Mouse (Mus musculus): ENCODE results near the gene Pdk4.

Gene Pdk4

GRCm38 (mm10) chr6:5495961-5496853, at the start of gene Pdk4:
TSS of gene Pdk4 (minus strand) at chr6:5496309.
- DNase-seq (ENCODE audit: low read depth, low spot score): peak; percentile 39

GRCm38 (mm10) chr6:5537855-5538365, 41.8 kb upstream of the Pdk4 start:
- DNase-seq (ENCODE audit: low read depth, low spot score): no peak

DNA sequence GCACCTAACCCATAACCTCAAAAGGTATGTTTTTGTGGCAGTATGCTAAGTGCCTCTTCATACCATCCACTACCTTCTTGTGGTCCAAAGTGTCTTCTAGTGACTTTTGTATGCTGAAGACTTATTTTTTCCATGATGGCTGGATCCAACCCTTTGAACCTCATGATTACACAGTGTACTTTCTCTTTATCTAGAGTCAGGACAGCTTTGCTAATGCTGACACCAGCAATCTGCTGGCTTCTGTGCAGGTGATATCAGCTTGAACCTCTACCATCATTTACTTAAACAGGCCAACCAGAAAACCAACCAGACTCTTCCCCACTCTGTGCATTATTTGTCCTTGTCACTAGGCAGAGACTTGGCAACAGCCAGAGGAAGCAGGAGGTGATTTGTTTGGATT, 39.6 kb upstream of the Pdk4 start:
- DNase-seq (ENCODE audit: low read depth, low spot score): no peak

- DNase-seq (ENCODE audit: low read depth, low spot score): no peak
Measured at GRCm38 (mm10) chr6:5517091-5517490, 21.0 kb upstream of the Pdk4 start.

DNA sequence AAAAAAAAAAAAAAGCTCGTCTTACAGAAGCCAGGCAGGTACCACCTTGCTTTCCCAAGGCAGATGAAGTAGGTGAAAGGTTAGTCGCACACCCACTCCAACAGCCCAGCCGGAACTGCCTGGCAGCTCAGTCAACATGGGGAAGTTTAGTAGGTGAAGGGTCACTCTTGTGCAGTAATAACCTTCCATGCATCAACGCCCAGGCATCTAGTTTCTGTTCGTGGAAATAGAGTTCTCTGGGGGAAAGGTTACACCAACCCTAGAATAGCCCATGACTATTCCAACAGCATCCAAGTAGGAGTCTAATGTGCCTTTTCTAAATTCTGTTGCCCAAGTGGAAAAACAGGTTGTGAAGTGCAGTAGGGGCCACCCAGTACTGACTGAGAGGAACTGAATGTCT, 13.6 kb upstream of the Pdk4 start:
- no peak for DNase-seq (ENCODE audit: low read depth, low spot score)

DNA sequence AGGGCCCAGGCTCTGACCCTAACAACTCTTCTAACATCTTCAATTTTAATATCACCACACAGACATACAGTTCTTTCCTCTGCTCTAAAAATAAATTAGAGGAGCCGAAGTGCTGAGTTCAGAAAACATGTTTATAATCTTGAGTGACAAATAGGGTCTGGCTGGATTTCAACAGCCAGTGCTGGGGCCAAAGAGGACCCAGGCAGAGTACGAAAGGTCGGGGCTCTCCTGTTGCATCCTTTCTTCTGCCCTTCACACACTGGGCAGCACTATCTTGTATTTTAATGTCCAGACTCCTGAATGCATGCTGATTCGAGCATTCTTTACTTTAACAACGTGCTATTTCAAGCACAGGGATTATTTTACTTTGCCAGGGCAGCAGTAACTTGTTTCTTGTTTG, 13.2 kb upstream of the Pdk4 start:
- DNase-seq (ENCODE audit: low read depth, low spot score): no peak

- no peak for DNase-seq (ENCODE audit: low read depth, low spot score)
Measured at GRCm38 (mm10) chr6:5507821-5508220, 11.7 kb upstream of the Pdk4 start.

- no peak for DNase-seq (ENCODE audit: low read depth, low spot score)
Measured at GRCm38 (mm10) chr6:5506271-5506670, 10.2 kb upstream of the Pdk4 start.

GRCm38 (mm10) chr6:5502810-5503209, 6.7 kb upstream of the Pdk4 start:
- no peak for DNase-seq (ENCODE audit: low read depth, low spot score)

DNA sequence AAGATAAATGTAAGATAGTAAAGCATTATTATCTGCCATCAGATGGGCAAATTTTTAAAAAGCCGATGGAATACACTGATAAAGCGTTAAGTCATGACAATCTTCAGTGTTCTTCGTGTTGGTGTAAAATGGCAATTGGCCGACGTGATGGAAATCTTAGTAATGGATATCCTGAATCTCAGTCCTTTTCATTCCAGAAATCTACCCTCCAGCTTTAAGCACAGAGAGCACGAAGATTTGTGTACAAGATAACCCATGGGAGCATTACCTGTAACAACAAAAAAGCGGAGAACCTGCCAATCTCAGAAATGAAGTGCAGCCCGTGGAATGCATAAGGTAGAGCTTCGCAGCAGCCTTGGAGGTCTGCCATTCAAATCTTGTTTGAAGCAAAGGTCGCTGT, 5.4 kb upstream of the Pdk4 start:
- DNase-seq (ENCODE audit: low read depth, low spot score): no peak

DNA sequence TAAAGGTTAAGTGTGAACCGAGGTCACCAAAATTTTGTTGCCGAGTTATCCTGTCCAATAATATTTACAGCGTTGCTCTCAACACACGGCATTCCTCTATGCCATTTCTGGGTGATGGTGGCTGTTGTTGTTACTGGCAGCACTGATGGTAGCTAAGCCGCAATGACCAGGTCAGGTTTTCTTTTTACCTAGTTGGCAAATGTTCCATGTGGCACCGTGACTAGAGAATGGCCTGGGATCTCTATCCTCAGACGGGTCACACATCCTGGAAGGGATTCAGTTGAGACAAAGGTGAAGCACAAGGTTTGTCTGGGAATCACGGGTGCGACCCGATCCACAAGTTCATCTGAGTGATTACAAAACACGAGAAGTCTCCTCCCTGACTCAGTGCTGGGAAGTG, 2.6 kb upstream of the Pdk4 start:
- no peak for DNase-seq (ENCODE audit: low read depth, low spot score)

DNA sequence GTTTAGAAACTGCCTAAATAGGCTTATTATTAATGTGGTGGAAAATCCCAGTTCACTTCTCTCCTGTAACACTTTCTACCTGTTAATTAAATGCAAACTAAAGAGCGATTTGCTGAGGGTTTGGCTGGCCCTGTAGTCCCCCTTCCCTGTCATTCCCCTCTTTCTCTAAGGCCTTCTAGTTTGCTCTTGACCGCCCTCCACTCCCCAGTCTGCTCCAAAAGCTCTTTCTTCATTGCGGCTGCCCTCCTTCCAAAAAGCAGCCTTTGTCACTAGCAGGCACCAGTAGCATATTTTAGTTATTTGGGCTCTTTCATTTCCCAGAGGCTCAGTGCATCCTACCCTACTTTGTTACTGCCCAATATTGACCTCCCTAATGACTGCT, 736 bp upstream of the Pdk4 start:
- DNase-seq (ENCODE audit: low read depth, low spot score): no peak

DNA sequence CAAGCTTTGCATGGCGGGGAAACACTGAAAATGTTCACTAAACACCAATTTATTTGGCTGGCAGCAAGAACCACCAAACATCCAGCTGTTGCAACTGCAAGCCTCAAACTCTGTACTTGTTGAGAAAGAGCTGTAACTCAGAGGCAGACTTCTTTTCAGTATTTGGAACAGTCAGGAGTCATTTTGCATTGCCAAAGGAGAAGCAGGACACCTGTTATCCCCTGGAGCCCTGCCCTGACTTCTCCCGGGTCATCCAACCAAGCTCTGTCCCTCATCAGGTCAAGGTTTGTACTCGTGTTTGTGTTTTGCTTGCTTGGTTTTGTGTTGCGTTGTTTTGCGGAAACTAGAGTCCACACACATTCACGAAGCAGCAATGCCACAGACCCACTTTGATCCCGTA, 11.1 kb downstream of the Pdk4 start:
- DNase-seq (ENCODE audit: low read depth, low spot score): no peak

- no peak for DNase-seq (ENCODE audit: low read depth, low spot score)
Measured at GRCm38 (mm10) chr6:5482270-5482783, 13.8 kb downstream of the Pdk4 start.

DNA sequence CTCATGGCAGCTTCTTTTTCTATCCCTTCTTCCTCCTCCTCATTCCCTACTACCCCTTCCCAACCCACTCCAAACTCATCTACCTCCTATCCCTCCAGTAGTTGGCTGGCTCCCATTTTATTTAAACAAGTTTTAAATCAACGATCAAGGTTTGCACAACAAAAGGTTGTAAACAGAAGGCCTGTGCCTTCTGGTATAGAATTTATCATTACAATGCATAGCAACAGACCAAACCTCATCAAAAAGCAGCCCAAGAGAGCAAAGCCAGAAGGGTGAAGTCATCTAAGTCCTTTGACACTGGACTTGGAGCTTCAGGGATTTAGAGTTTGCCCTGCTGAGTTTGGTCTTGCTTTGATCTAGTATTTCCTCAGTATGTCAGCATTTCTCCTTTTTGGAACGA, 15.0 kb downstream of the Pdk4 start:
- no peak for DNase-seq (ENCODE audit: low read depth, low spot score)

DNA sequence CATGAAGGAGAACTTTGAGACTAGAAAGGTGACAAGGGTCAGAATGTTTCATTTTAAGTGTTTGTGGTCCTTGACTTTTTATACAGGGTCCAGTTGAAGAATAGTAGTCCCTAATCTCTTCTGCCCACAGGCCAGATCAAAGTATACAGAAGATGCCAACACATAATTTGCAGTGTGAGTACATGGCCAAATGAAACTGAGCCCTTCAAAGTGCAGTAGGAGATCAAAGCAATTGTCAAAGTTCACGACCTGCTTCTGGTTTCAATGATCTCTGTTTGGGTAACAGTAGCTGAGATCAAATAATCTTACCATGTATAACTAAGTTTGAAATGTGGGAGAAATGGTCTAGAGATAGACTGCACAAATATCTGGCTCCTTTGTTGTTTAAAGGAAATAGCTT, 22.1 kb downstream of the Pdk4 start:
- no peak for DNase-seq (ENCODE audit: low read depth, low spot score)

GRCm38 (mm10) chr6:5472692-5473091, 23.4 kb downstream of the Pdk4 start:
- DNase-seq (ENCODE audit: low read depth, low spot score): no peak

GRCm38 (mm10) chr6:5470480-5471318, 25.4 kb downstream of the Pdk4 start:
- DNase-seq (ENCODE audit: low read depth, low spot score): no peak

- no peak for DNase-seq (ENCODE audit: low read depth, low spot score)
Measured at GRCm38 (mm10) chr6:5455836-5456235, 40.3 kb downstream of the Pdk4 start.

DNA sequence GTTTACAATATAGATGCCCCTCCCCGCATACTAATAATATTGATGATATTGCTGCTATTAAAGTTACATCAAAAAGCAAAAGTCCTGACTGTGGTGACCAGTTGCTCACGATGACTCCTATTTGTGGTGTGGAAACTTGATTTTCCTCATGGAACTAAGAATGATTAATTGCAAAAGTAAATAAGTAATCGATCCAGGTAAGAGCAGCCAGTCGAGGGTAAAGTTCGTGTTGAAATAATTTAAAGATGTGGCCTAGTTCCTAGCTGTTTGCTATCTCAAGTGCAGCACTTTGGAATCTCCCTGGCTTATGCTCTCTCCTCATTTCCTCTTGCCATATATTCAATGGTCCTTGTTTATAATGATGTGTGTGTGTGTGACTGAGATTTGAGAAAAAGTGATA, 46.2 kb downstream of the Pdk4 start:
- DNase-seq (ENCODE audit: low read depth, low spot score): no peak

DNA sequence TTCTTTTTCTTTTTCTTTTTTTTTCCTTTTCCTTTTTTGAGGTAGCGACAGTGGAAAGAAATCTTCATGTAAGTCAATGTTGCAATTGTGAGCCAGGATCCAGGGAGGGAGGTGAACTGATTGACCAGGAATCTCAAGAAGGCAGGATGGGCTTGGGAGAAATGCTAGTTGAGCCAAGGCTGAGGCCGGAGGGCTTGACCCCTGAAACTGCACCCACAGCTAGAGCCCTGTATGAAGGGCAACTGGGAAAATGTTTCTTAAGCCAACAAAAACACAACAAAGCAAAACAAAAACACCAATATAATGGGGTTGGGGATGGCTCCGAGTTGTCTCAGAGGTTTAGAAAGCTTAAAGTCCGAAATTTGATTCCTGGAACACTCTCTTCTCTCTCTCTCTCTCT, 47.7 kb downstream of the Pdk4 start:
- no peak for DNase-seq (ENCODE audit: low read depth, low spot score)

- DNase-seq (ENCODE audit: low read depth, low spot score): no peak
Measured at GRCm38 (mm10) chr6:5447546-5447945, 48.6 kb downstream of the Pdk4 start.

Data from embryo, embryonic 11.5 days (tissue).